32 mouse cellular contexts compared by ENCODE assay signal in genomic region chr3:155247929-155248328, GRCm38 (mm10).
"Had no signal": no experiment of that assay in that cellular context is flagged by ENCODE, and none has a peak within 500 bp of the region (broad histone marks: within the 10 kb centered on the region; RNA-seq: fewer than 3 reads in every experiment).

No protein-coding gene starts in this region.

- H3K9me3 ChIP-seq: limb, embryonic 10.5 days; limb, embryonic 12.5 days; limb, embryonic 13.5 days; limb, embryonic 15.5 days; liver, embryonic 12.5 days; liver, embryonic 13.5 days; liver, embryonic 15.5 days; lung, embryonic 15.5 days; midbrain, embryonic 10.5 days; midbrain, embryonic 12.5 days; midbrain, embryonic 13.5 days; midbrain, embryonic 15.5 days had no signal

- H3K9ac ChIP-seq: limb, embryonic 12.5 days; limb, embryonic 13.5 days; limb, embryonic 15.5 days; liver, embryonic 12.5 days; liver, embryonic 13.5 days; liver, embryonic 14.5 days; liver, embryonic 15.5 days; liver, postnatal 0 days; lung, embryonic 14.5 days; lung, embryonic 15.5 days; midbrain, embryonic 12.5 days; midbrain, embryonic 13.5 days; midbrain, embryonic 15.5 days had no signal

- DNase-seq: left cerebral cortex, postnatal 4 days; liver; liver, embryonic 13.5 days; liver, postnatal 0 days; lung, adult 18-20 months; lung, adult 2 months; lung, embryonic 14.5 days; lung, postnatal 10 days; lung, postnatal 14 days; lung, postnatal 36 days; lung, postnatal 4 days; midbrain, embryonic 14.5 days had no signal

- H3K4me1 ChIP-seq: limb, embryonic 10.5 days; limb, embryonic 12.5 days; limb, embryonic 13.5 days; limb, embryonic 15.5 days; liver, embryonic 12.5 days; liver, embryonic 13.5 days; liver, embryonic 15.5 days; lung, embryonic 15.5 days; midbrain, embryonic 10.5 days; midbrain, embryonic 12.5 days; midbrain, embryonic 13.5 days; midbrain, embryonic 15.5 days had no signal

- H3K36me3 ChIP-seq: limb, embryonic 10.5 days; limb, embryonic 12.5 days; limb, embryonic 13.5 days; limb, embryonic 15.5 days; liver, embryonic 12.5 days; liver, embryonic 13.5 days; liver, embryonic 15.5 days; lung, embryonic 15.5 days; midbrain, embryonic 10.5 days; midbrain, embryonic 12.5 days; midbrain, embryonic 13.5 days; midbrain, embryonic 15.5 days had no signal

- H3K27ac ChIP-seq: left cerebral cortex, adult 2 months; limb, embryonic 10.5 days; limb, embryonic 12.5 days; limb, embryonic 13.5 days; limb, embryonic 15.5 days; liver, embryonic 12.5 days; liver, embryonic 13.5 days; liver, embryonic 14.5 days; liver, embryonic 15.5 days; lung, embryonic 15.5 days; macrophage; midbrain, embryonic 10.5 days; midbrain, embryonic 12.5 days; midbrain, embryonic 13.5 days; midbrain, embryonic 15.5 days had no signal

- H3K27me3 ChIP-seq: limb, embryonic 12.5 days; limb, embryonic 13.5 days; limb, embryonic 15.5 days; liver, embryonic 12.5 days; liver, embryonic 13.5 days; liver, embryonic 15.5 days; lung, embryonic 15.5 days; megakaryocyte, embryonic 14.5 days; midbrain, embryonic 12.5 days; midbrain, embryonic 13.5 days; midbrain, embryonic 15.5 days had no signal

- ATAC-seq: liver, embryonic 12.5 days; liver, postnatal 0 days; lung, postnatal 0 days; midbrain, embryonic 13.5 days; midbrain, embryonic 15.5 days; midbrain, embryonic 16.5 days had no signal

- H3K4me3 ChIP-seq: left cerebral cortex, adult 2 months; limb, embryonic 10.5 days; limb, embryonic 12.5 days; limb, embryonic 13.5 days; limb, embryonic 15.5 days; liver, embryonic 12.5 days; liver, embryonic 13.5 days; liver, embryonic 15.5 days; lung, embryonic 15.5 days; megakaryocyte, embryonic 14.5 days; midbrain, embryonic 10.5 days; midbrain, embryonic 12.5 days; midbrain, embryonic 13.5 days; midbrain, embryonic 15.5 days; myocyte had no signal

- H3K4me2 ChIP-seq: limb, embryonic 12.5 days; limb, embryonic 13.5 days; limb, embryonic 15.5 days; liver, embryonic 11.5 days; liver, embryonic 12.5 days; liver, embryonic 13.5 days; liver, embryonic 15.5 days; lung, embryonic 14.5 days; lung, embryonic 15.5 days; midbrain, embryonic 11.5 days; midbrain, embryonic 12.5 days; midbrain, embryonic 13.5 days; midbrain, embryonic 15.5 days had no signal
